Comparison of ENCODE assay signal across 9 mouse cellular contexts in genomic region chr10:121476968-121477337, GRCm38 (mm10). TPM values are rescaled to one million over a fixed set of nuclear protein-coding genes. Genes with fewer than 3 reads are reported as not detected.
DNase-seq lines count a peak whose midpoint lies in the region; ATAC-seq and TF ChIP-seq lines count a peak whose summit lies in the region.
"Had no signal": no experiment of that assay in that cellular context is flagged by ENCODE, and none has a peak within 500 bp of the region (broad histone marks: within the 10 kb centered on the region; RNA-seq: fewer than 3 reads in every experiment).

No protein-coding gene starts in this region.

- DNase-seq in heart, adult 2 months: no peak
- no peak for DNase-seq in heart, postnatal 10 days
- DNase-seq in thymus, adult 2 months: no peak
- no peak for DNase-seq in thymus, adult 18-20 months
- DNase-seq in liver, embryonic 14.5 days (ENCODE audit: low read depth in 3 of 3, low spot score in 3 of 3): no peak
- no peak for DNase-seq in adrenal gland, postnatal 10 days
- DNase-seq in thymus, postnatal 14 days: no peak
- DNase-seq: right cerebral cortex, postnatal 14 days had no signal

- intact Hi-C loops in heart, adult 2 months (cut with DNase I): loop anchor here (1.0 to 2.0 kb wide), 3 partner anchors 34 to 68 kb away; no protein-coding TSS in a partner anchor
- intact Hi-C loops in heart, postnatal 10 days (cut with DNase I): loop anchor here (2.0 kb wide), 3 partner anchors 20 to 68 kb away; no protein-coding TSS in a partner anchor

- no peaks in the 10 kb centered on the region for H3K27me3 ChIP-seq in heart, adult 2 months (ENCODE audit: control insufficient read depth, insufficient read depth, low read length)
- no peaks in the 10 kb centered on the region for H3K27me3 ChIP-seq in thymus, adult 2 months (ENCODE audit: control insufficient read depth, insufficient read depth, low read length)
- peaks cover 3% of the 10 kb centered on the region for H3K27me3 ChIP-seq in liver, embryonic 14.5 days (ENCODE audit: control insufficient read depth, insufficient read depth, low read length)

- H3K9ac ChIP-seq in heart, adult 2 months (ENCODE audit: low read depth, low read length): no peak overlapping the region
- H3K9ac ChIP-seq in liver, embryonic 14.5 days (replicated peaks): peak overlapping the region; percentile 70

- peak overlapping the region; percentile 55 for H3K4me3 ChIP-seq in heart, adult 2 months
- peak overlapping the region; percentile 63; the same call in 1 of the 2 replicates for H3K4me3 ChIP-seq in thymus, adult 2 months (ENCODE audit: control insufficient read depth, insufficient read depth, low read length)
- H3K4me3 ChIP-seq in liver, embryonic 14.5 days (ENCODE audit: insufficient read depth in 1 of 2, low read depth in 2 of 2, low read length in 2 of 2): peak overlapping the region; percentile 68 to 70

- peaks cover 7% of the 10 kb centered on the region for H3K4me1 ChIP-seq in heart, adult 2 months (ENCODE audit: control insufficient read depth, insufficient read depth, low read length)
- H3K4me1 ChIP-seq in thymus, adult 2 months (replicated peaks; ENCODE audit: control insufficient read depth, insufficient read depth, low read length): peaks cover 26% of the 10 kb centered on the region
- H3K4me1 ChIP-seq in liver, embryonic 14.5 days (replicated peaks; ENCODE audit: control insufficient read depth in 2 of 2, insufficient read depth in 2 of 2, low read length in 1 of 2): peaks cover 32 to 36% of the 10 kb centered on the region in 2 experiments

- peaks cover 5% of the 10 kb centered on the region for H3K79me2 ChIP-seq in heart, adult 2 months (replicated peaks; ENCODE audit: control insufficient read depth, insufficient read depth, low read length)

- TF ChIP-seq POLR2A in heart, adult 2 months (IDR thresholded peaks at IDR 0.05; ENCODE audit: insufficient read depth, low read depth, low read length): no peak
- no peak for TF ChIP-seq POLR2A in thymus, adult 2 months (IDR thresholded peaks at IDR 0.05; ENCODE audit: control insufficient read depth, extremely low read depth, insufficient read depth, low read length, poor library complexity)

- 20% methylated on average over 8 of the region's 8 CpGs for WGBS in heart, adult 2 months
- WGBS in thymus, adult 2 months: 15% methylated on average over 8 of the region's 8 CpGs
- WGBS in liver, embryonic 14.5 days (ENCODE audit: insufficient replicate concordance): 7% methylated on average over 8 of the region's 8 CpGs

- ATAC-seq in liver, embryonic 14.5 days (ENCODE audit: insufficient read depth): no peak
- no peak for ATAC-seq in megakaryocyte-erythroid progenitor cell, adult 5-6 weeks (replicated peaks; ENCODE audit: low FRiP score, low TSS enrichment, poor library complexity, severe bottlenecking)

- H3K27ac ChIP-seq in heart, adult 2 months: peak overlapping the region; percentile 86
- H3K27ac ChIP-seq in thymus, adult 2 months (ENCODE audit: control insufficient read depth, insufficient read depth, low read length): no peak overlapping the region
- peak overlapping the region; percentile 77 for H3K27ac ChIP-seq in liver, embryonic 14.5 days

- no peak for TF ChIP-seq CTCF in heart, adult 2 months (IDR thresholded peaks at IDR 0.05)
- TF ChIP-seq CTCF in thymus, adult 2 months (IDR thresholded peaks at IDR 0.05; ENCODE audit: borderline replicate concordance, control insufficient read depth, extremely low read depth, insufficient read depth, low read length, poor library complexity): no peak
- no peak for TF ChIP-seq CTCF in liver, embryonic 14.5 days (IDR thresholded peaks at IDR 0.05; ENCODE audit: low read depth)

- H3K9me3 ChIP-seq in liver, embryonic 14.5 days (ENCODE audit: control insufficient read depth, low read length): no peaks in the 10 kb centered on the region

- TF ChIP-seq EP300 in heart, adult 2 months (IDR thresholded peaks at IDR 0.05; ENCODE audit: insufficient read depth, low read depth, low read length): no peak
- no peak for TF ChIP-seq EP300 in liver, embryonic 14.5 days (IDR thresholded peaks at IDR 0.05; ENCODE audit: low read depth)

- no peaks in the 10 kb centered on the region for H3K36me3 ChIP-seq in heart, adult 2 months (ENCODE audit: control insufficient read depth, insufficient read depth, low read length)
- no peaks in the 10 kb centered on the region for H3K36me3 ChIP-seq in thymus, adult 2 months (ENCODE audit: control insufficient read depth, insufficient read depth, low read length)
- H3K36me3 ChIP-seq in liver, embryonic 14.5 days (replicated peaks; ENCODE audit: control insufficient read depth, insufficient read depth, low read depth): no peaks in the 10 kb centered on the region

- H3K4me2 ChIP-seq in liver, embryonic 14.5 days (ENCODE audit: low read depth): peak overlapping the region; percentile 96

RNA-seq across cellular contexts. Expression of gene Rassf3, which starts 0.8 kb away (rescaled TPM):
- total RNA-seq in heart, adult 2 months (2021): 100 to 1,000 TPM; 134 to 135 TPM
- polyA plus RNA-seq in heart, adult 2 months (2012; rRNA removed): 69.4 and 121 TPM in 2 replicates
- 100 to 1,000 TPM in 1 of 2 experiments, 10 to 100 TPM in 1; 98.8 to 116 TPM for total RNA-seq in heart, postnatal 10 days (2021)
- 12.9 and 15.5 TPM in 2 replicates for polyA plus RNA-seq in thymus, adult 2 months (2012; rRNA removed)
- polyA plus RNA-seq in liver, embryonic 14.5 days (2012; rRNA removed): 5.7 and 8.6 TPM in 2 replicates
- 7.9 and 10.8 TPM in 2 replicates for polyA plus RNA-seq in liver, embryonic 14.5 days (2014; fragmentation: Nextera tagmentation; extraction: Ambion mirVana)
- total RNA-seq in adrenal gland, postnatal 10 days (2021): 10 to 100 TPM; 47.9 to 49.1 TPM
- 6.5 and 9.7 TPM in 2 replicates for total RNA-seq in megakaryocyte-erythroid progenitor cell, adult 5-6 weeks (2014; fragmentation: Nextera tagmentation)
- 12.1 and 13.4 TPM in 2 replicates for total RNA-seq in megakaryocyte-erythroid progenitor cell, adult 5-6 weeks (2017)
